Mouse (Mus musculus): ENCODE measurements around the gene Asic2.

- TF ChIP-seq GATA1 (IDR thresholded peaks at IDR 0.05; ENCODE audit: low read length) (no peak), TAL1 (IDR thresholded peaks at IDR 0.05; ENCODE audit: low read length) (no peak)
These were observed 954.8 kb downstream of the Asic2 start for GRCm38 (mm10) chr11:81013501-81013900.
